Mouse (Mus musculus) heart, adult 2 months (tissue): Measurements from ENCODE around the gene Pik3r2.

Source experiments
- CTCF ChIP-seq: fragments of 200-600 bp; IDR thresholded peaks from 2 replicates; pipeline ENCODE4 v1.8.1; 2022; ENCODE audit warnings: antibody characterized with exemption, mild to moderate bottlenecking, moderate library complexity
- EP300 ChIP-seq: fragments of 200-500 bp; IDR thresholded peaks from 2 replicates; pipeline ENCODE4 v1.6.1; 2011; ENCODE audit warnings: low read depth, low read length, control low read depth; ENCODE audit not compliant: insufficient read depth
- POLR2A ChIP-seq: fragments of 200-500 bp; IDR thresholded peaks from 2 replicates; pipeline ENCODE4 v1.6.1; 2011; ENCODE audit warnings: mild to moderate bottlenecking, low read depth, low read length, control low read depth; ENCODE audit not compliant: insufficient read depth

DNA sequence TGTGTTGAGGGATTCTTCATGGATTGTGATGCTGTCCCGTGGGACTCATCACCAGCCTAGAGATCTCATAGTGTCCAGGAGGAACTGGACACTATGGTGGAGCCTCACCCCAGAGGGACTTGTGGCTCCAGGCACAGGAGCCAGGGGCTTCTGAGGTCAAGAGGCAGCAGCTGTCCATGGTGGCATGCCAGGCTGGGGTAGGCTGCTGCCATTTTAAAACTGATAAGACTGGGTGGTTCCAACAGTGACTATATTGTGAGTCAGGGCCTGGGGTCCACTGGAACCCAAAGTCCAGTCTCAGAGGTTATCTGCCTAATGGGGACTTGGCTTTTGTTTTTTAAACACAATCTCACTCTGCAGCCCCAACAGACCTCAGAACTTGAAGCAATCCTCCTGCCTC, 25.3 kb upstream of the Pik3r2 start:
- no peak for TF ChIP-seq EP300
- TF ChIP-seq CTCF, result no peak
- no peak for TF ChIP-seq POLR2A
